Mouse (Mus musculus): Measurements from ENCODE around the gene Pitpnm1. TPM values are rescaled to one million over a fixed set of nuclear protein-coding genes. Genes with fewer than 3 reads are reported as not detected.
"Not testable (repeated sequence)": the region's sequence is repeated elsewhere in the genome, so short reads cannot be mapped to it uniquely, and the experiment has no call there.

The Pitpnm1 gene
- polyA plus RNA-seq, 1 experiment from 2014 or later: 22.2 TPM

GRCm38 (mm10) chr19:4057962-4058361 lies 41.8 kb upstream of the Pitpnm1 start:
- H3K4me1 ChIP-seq (ENCODE audit: insufficient read depth, low read length): no peaks in the 10 kb centered on the region
- no peak overlapping the region for H3K4me3 ChIP-seq (ENCODE audit: low read length)
- H3K36me3 ChIP-seq (ENCODE audit: insufficient read depth, low read length): no peaks in the 10 kb centered on the region
- no peak overlapping the region for H3K9ac ChIP-seq (replicated peaks; ENCODE audit: low read length)
- ATAC-seq (ENCODE audit: low FRiP score, low TSS enrichment): no peak
- H3K27me3 ChIP-seq (ENCODE audit: insufficient read depth, low read length): no peaks in the 10 kb centered on the region
- no peak overlapping the region for H3K27ac ChIP-seq (ENCODE audit: low read length)
- no peaks in the 10 kb centered on the region for H3K9me3 ChIP-seq (ENCODE audit: low read length)
- WGBS: 96% methylated on average over 7 of the region's 7 CpGs
- H3K4me2 ChIP-seq (replicated peaks; ENCODE audit: low read depth, low read length): no peak overlapping the region

- WGBS: 81% methylated on average over 5 of the region's 5 CpGs
- H3K4me1 ChIP-seq (ENCODE audit: insufficient read depth, low read length): no peaks in the 10 kb centered on the region
- H3K4me3 ChIP-seq (ENCODE audit: low read length): no peak overlapping the region
- no peak overlapping the region for H3K4me2 ChIP-seq (replicated peaks; ENCODE audit: low read depth, low read length)
- no peak overlapping the region for H3K9ac ChIP-seq (replicated peaks; ENCODE audit: low read length)
- no peak overlapping the region for H3K27ac ChIP-seq (ENCODE audit: low read length)
- H3K27me3 ChIP-seq (ENCODE audit: insufficient read depth, low read length): no peaks in the 10 kb centered on the region
- H3K9me3 ChIP-seq (ENCODE audit: low read length): no peaks in the 10 kb centered on the region
- no peak for ATAC-seq (ENCODE audit: low FRiP score, low TSS enrichment)
- H3K36me3 ChIP-seq (ENCODE audit: insufficient read depth, low read length): no peaks in the 10 kb centered on the region
These were observed 41.2 kb upstream of the Pitpnm1 start for GRCm38 (mm10) chr19:4058581-4058980.

DNA sequence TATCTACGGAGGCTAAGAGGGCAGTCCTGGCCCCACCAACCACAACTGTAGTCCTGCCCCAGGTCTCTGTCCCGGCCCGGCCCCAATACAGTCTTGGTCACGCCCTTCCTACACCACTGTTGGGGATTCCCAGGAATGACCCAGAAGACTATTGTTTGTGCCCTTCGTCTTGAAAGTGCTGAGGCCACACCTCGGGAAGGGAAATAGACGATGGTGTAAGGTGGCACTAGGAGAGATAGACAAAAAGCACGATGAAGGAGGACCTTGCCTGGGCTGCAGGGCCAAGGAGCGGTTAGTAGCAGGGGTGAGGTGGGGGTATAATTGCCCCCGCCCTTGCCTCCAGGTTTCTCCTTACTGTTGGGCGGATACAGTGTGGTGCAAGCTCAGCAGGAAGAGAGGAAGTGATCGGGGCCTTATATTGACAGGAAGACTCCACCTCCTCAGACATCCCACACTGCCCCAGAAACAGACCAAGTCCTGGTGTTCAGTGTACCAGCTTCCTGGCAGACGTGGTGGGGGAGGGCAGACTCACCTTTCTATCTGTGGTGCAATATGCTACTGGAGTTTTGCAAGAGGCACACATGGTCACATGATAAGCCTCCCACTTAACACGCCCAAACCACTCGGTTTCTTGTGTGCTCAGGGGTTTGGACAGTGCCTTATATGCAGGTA lies 40.6 kb upstream of the Pitpnm1 start, which contains the start of gene Gstp3:
TSS of gene Gstp3 (minus strand) at position 501 of the 672 bp plus-strand sequence.
- no peak within 1 kb of the TSS for H3K9ac ChIP-seq (replicated peaks; ENCODE audit: low read length)
- H3K4me2 ChIP-seq (replicated peaks; ENCODE audit: low read depth, low read length): no peak within 1 kb of the TSS
- H3K27ac ChIP-seq (ENCODE audit: low read length): no peak within 1 kb of the TSS
- H3K4me1 ChIP-seq (ENCODE audit: insufficient read depth, low read length): no peaks in the 10 kb centered on the region
- H3K9me3 ChIP-seq (ENCODE audit: low read length): no peaks in the 10 kb centered on the region
- no peaks in the 10 kb centered on the region for H3K36me3 ChIP-seq (ENCODE audit: insufficient read depth, low read length)
- no peaks in the 10 kb centered on the region for H3K27me3 ChIP-seq (ENCODE audit: insufficient read depth, low read length)
- ATAC-seq (ENCODE audit: low FRiP score, low TSS enrichment): peak; percentile 63; the same call in 1 of the 2 replicates
- 79% methylated on average over 15 of the region's 15 CpGs for WGBS
- no peak within 1 kb of the TSS for H3K4me3 ChIP-seq (ENCODE audit: low read length)

DNA sequence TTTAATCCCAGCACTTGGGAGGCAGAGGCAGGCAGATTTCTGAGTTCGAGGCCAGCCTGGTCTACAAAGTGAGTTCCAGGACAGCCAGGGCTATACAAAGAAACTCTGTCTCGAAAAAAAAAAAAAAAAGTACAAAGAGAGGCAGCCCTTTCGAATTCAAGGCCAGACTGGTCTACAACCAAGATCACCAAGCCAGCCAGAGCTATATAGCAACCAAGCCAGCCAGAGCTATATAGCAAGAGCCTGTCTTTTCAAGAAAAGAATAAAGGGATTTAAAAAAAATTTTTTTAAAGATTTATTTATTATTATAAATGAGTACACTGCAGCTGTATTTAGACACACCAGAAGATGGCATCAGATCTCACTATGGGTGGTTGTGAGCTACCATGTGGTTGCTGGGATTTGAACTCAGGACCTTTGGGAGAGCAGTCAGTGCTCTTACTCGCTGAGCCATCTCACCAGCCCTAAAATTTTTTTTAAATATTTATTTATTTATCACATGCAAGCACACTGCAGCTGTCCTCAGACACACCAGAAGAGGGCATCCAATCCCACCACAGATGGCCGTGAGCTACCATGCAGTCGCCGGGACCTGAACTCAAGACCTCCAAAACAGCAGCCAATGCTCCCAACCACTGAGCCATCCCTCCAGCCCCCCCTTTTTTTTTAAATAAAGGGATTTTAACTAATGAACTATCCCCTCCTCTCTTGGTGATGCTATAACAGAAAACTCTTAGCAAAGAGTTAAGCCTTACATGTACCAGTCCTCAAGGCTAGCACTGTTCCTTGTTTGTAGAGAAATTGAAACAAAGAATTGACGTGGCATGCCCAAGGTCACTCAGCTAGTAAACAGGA lies 39.5 kb upstream of the Pitpnm1 start:
- not testable (repeated sequence) for H3K27me3 ChIP-seq (ENCODE audit: insufficient read depth, low read length); H3K4me3 ChIP-seq (ENCODE audit: low read length); ATAC-seq (ENCODE audit: low FRiP score, low TSS enrichment); H3K9me3 ChIP-seq (ENCODE audit: low read length); H3K4me2 ChIP-seq (replicated peaks; ENCODE audit: low read depth, low read length); H3K9ac ChIP-seq (replicated peaks; ENCODE audit: low read length); H3K36me3 ChIP-seq (ENCODE audit: insufficient read depth, low read length); H3K4me1 ChIP-seq (ENCODE audit: insufficient read depth, low read length); H3K27ac ChIP-seq (ENCODE audit: low read length)
- WGBS: 93% methylated on average over 7 of the region's 8 CpGs

- Histone ChIP-seq H3K27ac (ENCODE audit: low read length) (no peak overlapping the region), H3K4me3 (ENCODE audit: low read length) (no peak overlapping the region), H3K9me3 (ENCODE audit: low read length) (no peaks in the 10 kb centered on the region), H3K9ac (replicated peaks; ENCODE audit: low read length) (no peak overlapping the region), H3K36me3 (ENCODE audit: insufficient read depth, low read length) (no peaks in the 10 kb centered on the region), H3K4me1 (ENCODE audit: insufficient read depth, low read length) (no peaks in the 10 kb centered on the region), H3K4me2 (replicated peaks; ENCODE audit: low read depth, low read length) (no peak overlapping the region), H3K27me3 (ENCODE audit: insufficient read depth, low read length) (no peaks in the 10 kb centered on the region)
- WGBS: 94% methylated on average over 6 of the region's 6 CpGs
- no peak for ATAC-seq (ENCODE audit: low FRiP score, low TSS enrichment)
These were observed 38.8 kb upstream of the Pitpnm1 start for GRCm38 (mm10) chr19:4060899-4061465.

- H3K4me1 ChIP-seq (ENCODE audit: insufficient read depth, low read length); H3K9me3 ChIP-seq (ENCODE audit: low read length); ATAC-seq (ENCODE audit: low FRiP score, low TSS enrichment); H3K36me3 ChIP-seq (ENCODE audit: insufficient read depth, low read length); H3K27ac ChIP-seq (ENCODE audit: low read length); H3K27me3 ChIP-seq (ENCODE audit: insufficient read depth, low read length); H3K4me2 ChIP-seq (replicated peaks; ENCODE audit: low read depth, low read length); H3K4me3 ChIP-seq (ENCODE audit: low read length); H3K9ac ChIP-seq (replicated peaks; ENCODE audit: low read length): not testable (repeated sequence)
- WGBS: 80% methylated on average over 2 of the region's 4 CpGs
These were observed 36.4 kb upstream of the Pitpnm1 start for GRCm38 (mm10) chr19:4063357-4063756.

- not testable (repeated sequence) for H3K4me1 ChIP-seq (ENCODE audit: insufficient read depth, low read length); H3K4me3 ChIP-seq (ENCODE audit: low read length); H3K27me3 ChIP-seq (ENCODE audit: insufficient read depth, low read length); ATAC-seq (ENCODE audit: low FRiP score, low TSS enrichment); H3K36me3 ChIP-seq (ENCODE audit: insufficient read depth, low read length); H3K9ac ChIP-seq (replicated peaks; ENCODE audit: low read length); H3K4me2 ChIP-seq (replicated peaks; ENCODE audit: low read depth, low read length); H3K27ac ChIP-seq (ENCODE audit: low read length); H3K9me3 ChIP-seq (ENCODE audit: low read length)
- WGBS: 17% methylated on average over 1 of the region's 11 CpGs
These were observed 35.3 kb upstream of the Pitpnm1 start for GRCm38 (mm10) chr19:4064501-4064900.

- Histone ChIP-seq H3K4me3 (ENCODE audit: low read length) (no peak overlapping the region), H3K9ac (replicated peaks; ENCODE audit: low read length) (no peak overlapping the region), H3K36me3 (ENCODE audit: insufficient read depth, low read length) (no peaks in the 10 kb centered on the region), H3K27ac (ENCODE audit: low read length) (no peak overlapping the region), H3K9me3 (ENCODE audit: low read length) (no peaks in the 10 kb centered on the region), H3K4me1 (ENCODE audit: insufficient read depth, low read length) (0 out of 2 replicates have a peak, but pooled peaks cover 4% of the 10 kb centered on the region), H3K27me3 (ENCODE audit: insufficient read depth, low read length) (no peaks in the 10 kb centered on the region), H3K4me2 (replicated peaks; ENCODE audit: low read depth, low read length) (no peak overlapping the region)
- ATAC-seq (ENCODE audit: low FRiP score, low TSS enrichment): no peak
- 77% methylated on average over 6 of the region's 6 CpGs for WGBS
These were observed 33.5 kb upstream of the Pitpnm1 start for GRCm38 (mm10) chr19:4066280-4066679.

DNA sequence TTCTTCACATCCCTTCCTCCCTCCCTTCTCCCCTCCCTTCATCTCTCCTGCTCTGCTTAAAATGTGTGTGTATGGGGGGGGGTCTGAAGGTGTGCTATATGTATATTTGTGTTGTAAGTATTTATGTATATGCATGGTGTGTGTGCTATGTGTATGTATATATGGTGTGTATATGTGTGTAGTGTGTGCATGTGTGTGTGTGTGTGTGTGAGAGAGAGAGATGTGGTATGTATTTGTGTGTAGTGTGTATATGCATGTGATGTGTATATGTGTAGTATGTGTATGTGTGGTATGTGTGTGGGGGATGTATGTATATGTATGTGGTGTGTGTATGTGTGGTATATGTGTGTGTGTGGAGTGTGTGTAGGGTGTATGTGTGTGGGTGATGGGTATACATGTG lies 32.9 kb upstream of the Pitpnm1 start:
- no peaks in the 10 kb centered on the region for H3K36me3 ChIP-seq (ENCODE audit: insufficient read depth, low read length)
- no peak for ATAC-seq (ENCODE audit: low FRiP score, low TSS enrichment)
- H3K27me3 ChIP-seq (ENCODE audit: insufficient read depth, low read length): no peaks in the 10 kb centered on the region

DNA sequence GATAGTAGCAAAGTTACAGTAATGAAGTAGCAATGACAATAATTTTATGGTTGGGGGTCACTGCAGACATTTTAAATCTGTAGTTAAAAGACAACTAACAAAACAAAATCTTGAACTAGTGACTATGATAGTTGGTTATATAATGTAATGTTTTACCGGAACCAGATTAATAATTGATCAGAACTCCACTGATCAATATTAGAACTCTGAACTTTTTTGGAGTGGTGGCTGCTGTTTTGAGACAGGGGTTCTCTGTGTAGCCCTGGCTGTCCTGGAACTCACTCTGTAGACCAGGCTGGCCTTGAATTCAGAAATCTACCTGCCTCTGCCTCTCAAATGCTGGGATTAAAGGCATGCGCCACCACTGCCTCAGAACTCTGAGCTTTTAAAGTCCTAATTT lies 31.6 kb upstream of the Pitpnm1 start:
- 87% methylated on average over 2 of the region's 2 CpGs for WGBS
- not testable (repeated sequence) for H3K27me3 ChIP-seq (ENCODE audit: insufficient read depth, low read length); ATAC-seq (ENCODE audit: low FRiP score, low TSS enrichment)

More for the DNA sequence above, 32.9 kb upstream of the Pitpnm1 start:
- no peak overlapping the region for H3K4me2 ChIP-seq (replicated peaks; ENCODE audit: low read depth, low read length)
- 0 out of 2 replicates have a peak, but pooled peaks cover 4% of the 10 kb centered on the region for H3K4me1 ChIP-seq (ENCODE audit: insufficient read depth, low read length)
- no peak overlapping the region for H3K9ac ChIP-seq (replicated peaks; ENCODE audit: low read length)
- H3K9me3 ChIP-seq (ENCODE audit: low read length): no peaks in the 10 kb centered on the region
- H3K4me3 ChIP-seq (ENCODE audit: low read length): no peak overlapping the region
- H3K27ac ChIP-seq (ENCODE audit: low read length): no peak overlapping the region

More for the DNA sequence above, 31.6 kb upstream of the Pitpnm1 start:
- H3K9me3 ChIP-seq (ENCODE audit: low read length); H3K4me2 ChIP-seq (replicated peaks; ENCODE audit: low read depth, low read length); H3K27ac ChIP-seq (ENCODE audit: low read length); H3K4me3 ChIP-seq (ENCODE audit: low read length); H3K9ac ChIP-seq (replicated peaks; ENCODE audit: low read length); H3K4me1 ChIP-seq (ENCODE audit: insufficient read depth, low read length); H3K36me3 ChIP-seq (ENCODE audit: insufficient read depth, low read length): not testable (repeated sequence)

Measured in kidney, embryonic 16.5 days (tissue).